Mouse (Mus musculus) neural tube, embryonic 14.5 days (tissue): ENCODE results near the gene Gm28043. TPM values are rescaled to one million over a fixed set of nuclear protein-coding genes. Genes with fewer than 3 reads are reported as not detected.
"Not testable (repeated sequence)": the region's sequence is repeated elsewhere in the genome, so short reads cannot be mapped to it uniquely, and the experiment has no call there.

ENCODE experiments used
- ATAC-seq: fragments of 200-750 bp; cut with Nextera tagmentation; 2 replicates; pipeline ENCODE4 v1.8.0; 2017; ENCODE audit warnings: low read depth, mild to moderate bottlenecking, moderate TSS enrichment, moderate library complexity
- H3K27ac ChIP-seq: fragments of 300-500 bp; sonication (generic); 2 replicates; pipeline ENCODE4 v1.5.1; 2014; ENCODE audit warnings: low read depth, mild to moderate bottlenecking, control low read depth, low read length, moderate library complexity, mixed read lengths
- H3K27me3 ChIP-seq: fragments of 300-500 bp; sonication (generic); 2 replicates; pipeline ENCODE4 v1.6.1; 2014; ENCODE audit warnings: low read length; ENCODE audit not compliant: control insufficient read depth, insufficient read depth
- H3K36me3 ChIP-seq: fragments of 300-500 bp; sonication (generic); 2 replicates; pipeline ENCODE4 v1.6.1; 2014; ENCODE audit warnings: low read length, mixed read lengths; ENCODE audit not compliant: control insufficient read depth, insufficient read depth
- H3K4me1 ChIP-seq: fragments of 300-500 bp; sonication (generic); 2 replicates; pipeline ENCODE4 v1.6.1; 2014; ENCODE audit warnings: low read length; ENCODE audit not compliant: control insufficient read depth, insufficient read depth
- H3K4me2 ChIP-seq: fragments of 300-500 bp; sonication (generic); 2 replicates; pipeline ENCODE4 v1.6.1; 2014; ENCODE audit warnings: mild to moderate bottlenecking, low read depth, low read length, control low read depth
- H3K4me3 ChIP-seq: fragments of 300-500 bp; sonication (generic); 2 replicates; pipeline ENCODE4 v1.5.1; 2014; ENCODE audit warnings: low read depth, low read length, control low read depth, mixed read lengths
- H3K9ac ChIP-seq: fragments of 300-500 bp; sonication (generic); replicated peaks from 2 replicates; pipeline ENCODE4 v1.6.1; 2014; ENCODE audit warnings: low read depth, mild to moderate bottlenecking, control low read depth, low read length, mixed read lengths
- H3K9me3 ChIP-seq: fragments of 300-500 bp; sonication (generic); 2 replicates; pipeline ENCODE4 v1.6.1; 2016; ENCODE audit warnings: low read length; ENCODE audit not compliant: control insufficient read depth
- WGBS: fragments of 180-500 bp; shearing (Covaris S2); extraction: QIAGEN DNeasy Blood & Tissue Kit; methylation state at CpG from one replicate; pipeline ENCODE4 v1.1.7; 2014; 5-methylcytosine and 5-hydroxymethylcytosine counted together
- polyA plus RNA-seq: library from polyadenylated mRNA; unstranded; fragments of >200 nt; fragmentation: Nextera tagmentation; extraction: Ambion mirVana; gene quantifications from 2 replicates; pipeline ENCODE4 v1.2.1, GENCODE M21; 2014

Gm28043 gene
- polyA plus RNA-seq, 1 experiment from 2014 or later = 1.7 TPM

DNA sequence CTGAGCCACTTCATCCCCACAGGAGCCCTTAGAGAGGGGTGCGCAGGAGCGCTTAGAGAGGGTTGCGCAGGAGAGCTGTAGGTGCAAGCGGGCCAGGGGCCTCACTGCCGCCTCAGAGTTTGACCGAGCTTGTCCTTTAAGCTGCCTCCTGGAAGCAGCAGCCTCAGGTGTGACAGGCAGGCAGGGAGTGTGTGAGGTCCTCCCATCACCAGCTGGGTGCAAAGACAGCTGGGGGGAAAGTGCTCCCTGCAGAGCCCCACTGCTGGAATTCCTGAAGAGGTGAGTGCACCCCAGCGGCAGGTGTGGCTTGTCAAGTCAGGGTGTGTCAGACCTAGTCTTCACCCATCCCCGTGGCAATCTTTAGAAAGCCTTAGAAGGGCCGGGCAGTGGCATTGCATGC is 27.8 kb upstream of the Gm28043 start:
- H3K4me1 ChIP-seq = peaks cover 13% of the 10 kb centered on the region
- H3K4me3 ChIP-seq = no peak overlapping the region
- no peaks in the 10 kb centered on the region for H3K9me3 ChIP-seq
- WGBS = 96% methylated on average over 9 of the region's 9 CpGs
- no peak for ATAC-seq
- no peak overlapping the region for H3K27ac ChIP-seq
- H3K27me3 ChIP-seq = no peaks in the 10 kb centered on the region
- H3K36me3 ChIP-seq = peaks cover 5% of the 10 kb centered on the region
- no peak overlapping the region for H3K9ac ChIP-seq
- H3K4me2 ChIP-seq = no peak overlapping the region

DNA sequence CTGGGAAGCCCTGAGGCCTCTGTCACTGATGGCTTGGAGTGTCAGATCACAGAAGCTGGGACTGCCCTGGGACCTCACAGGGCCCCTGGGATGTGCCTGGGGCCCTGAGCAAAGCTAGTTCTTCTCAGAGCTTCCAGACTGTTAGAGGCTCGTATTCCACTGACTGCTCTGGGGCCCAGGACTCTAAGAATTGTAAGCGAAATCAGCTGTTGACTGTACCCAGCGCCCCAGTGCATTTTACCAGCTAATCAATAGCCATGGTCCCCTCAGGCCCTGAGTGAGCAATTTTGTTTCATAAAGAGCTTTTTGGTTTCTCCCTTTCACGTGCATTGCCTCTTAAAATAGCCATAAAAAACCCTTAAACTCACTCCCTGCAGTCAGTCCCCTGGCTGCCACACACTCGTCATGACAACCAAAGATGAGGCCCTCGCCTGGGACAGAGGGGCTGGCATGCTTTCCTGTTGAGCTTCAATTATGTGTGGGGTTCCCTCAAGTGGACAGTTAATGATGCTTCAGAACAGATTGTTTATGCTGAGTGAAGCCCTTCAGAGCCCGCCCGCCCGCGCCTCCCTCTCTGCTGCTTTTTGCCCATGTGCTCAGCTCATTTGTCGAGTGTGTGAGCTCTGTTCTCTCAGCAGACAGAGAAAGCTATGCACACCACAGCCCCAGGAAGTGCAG is 25.3 kb upstream of the Gm28043 start:
- 11% methylated on average over 11 of the region's 11 CpGs for WGBS
- H3K4me2 ChIP-seq = no peak overlapping the region
- no peak overlapping the region for H3K4me3 ChIP-seq
- no peaks in the 10 kb centered on the region for H3K27me3 ChIP-seq
- ATAC-seq = peak; percentile 80
- peaks cover 13% of the 10 kb centered on the region for H3K4me1 ChIP-seq
- H3K36me3 ChIP-seq = peaks cover under 1% of the 10 kb centered on the region; the same call in 1 of the 2 replicates
- H3K9ac ChIP-seq = no peak overlapping the region
- no peaks in the 10 kb centered on the region for H3K9me3 ChIP-seq
- peak overlapping the region; percentile 55 for H3K27ac ChIP-seq

DNA sequence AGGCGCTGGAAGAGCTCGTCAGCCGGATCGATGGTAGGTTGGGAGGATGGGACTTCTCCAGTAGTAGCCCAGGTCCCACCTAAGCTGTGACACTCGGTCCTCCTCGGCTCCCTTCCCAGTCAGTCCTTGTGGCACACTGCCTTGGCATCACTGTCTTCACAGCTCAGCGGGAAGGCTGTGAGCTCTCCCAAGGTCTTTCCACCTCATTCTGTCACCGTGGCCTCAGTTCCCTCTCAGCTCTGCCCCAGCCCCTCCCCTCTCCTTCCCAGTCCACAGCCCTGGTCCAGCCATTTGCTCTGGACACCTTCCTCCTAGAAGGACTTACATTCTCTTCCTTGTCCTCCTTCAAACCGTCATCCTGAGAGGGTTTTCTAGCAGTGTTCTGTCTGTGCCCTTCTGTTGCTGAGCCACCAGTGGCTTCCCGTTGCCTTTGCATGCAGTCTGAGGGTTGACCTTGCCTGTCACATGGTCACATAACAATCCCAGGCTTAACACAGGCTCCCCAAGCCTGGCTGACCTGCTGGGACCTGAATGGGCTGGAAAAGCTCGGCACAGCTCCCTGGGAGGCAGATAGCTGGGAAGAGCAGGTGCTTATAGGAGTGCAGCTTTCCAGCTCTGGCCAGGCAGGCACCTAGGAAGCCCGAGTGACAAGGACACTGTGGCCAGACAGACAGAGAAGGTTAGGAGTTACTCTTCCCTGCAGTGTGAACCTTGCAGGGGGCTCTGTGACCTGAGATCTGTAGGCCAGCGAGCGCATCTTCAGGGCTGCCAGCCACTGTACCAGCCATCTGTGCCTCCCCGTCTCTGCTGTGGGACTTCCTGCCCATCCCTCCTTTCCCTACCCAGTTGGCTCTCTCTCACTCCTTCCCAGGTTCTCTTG is 18.5 kb upstream of the Gm28043 start:
- H3K4me2 ChIP-seq = no peak overlapping the region
- H3K9ac ChIP-seq = no peak overlapping the region
- H3K4me3 ChIP-seq = no peak overlapping the region
- 79% methylated on average over 15 of the region's 15 CpGs for WGBS
- H3K27me3 ChIP-seq = no peaks in the 10 kb centered on the region
- no peaks in the 10 kb centered on the region for H3K9me3 ChIP-seq
- ATAC-seq = 0 out of 2 replicates have a peak, but pooled peaks have one; percentile 9
- no peaks in the 10 kb centered on the region for H3K4me1 ChIP-seq
- peaks cover 15% of the 10 kb centered on the region; the same call in 1 of the 2 replicates for H3K36me3 ChIP-seq
- no peak overlapping the region for H3K27ac ChIP-seq

DNA sequence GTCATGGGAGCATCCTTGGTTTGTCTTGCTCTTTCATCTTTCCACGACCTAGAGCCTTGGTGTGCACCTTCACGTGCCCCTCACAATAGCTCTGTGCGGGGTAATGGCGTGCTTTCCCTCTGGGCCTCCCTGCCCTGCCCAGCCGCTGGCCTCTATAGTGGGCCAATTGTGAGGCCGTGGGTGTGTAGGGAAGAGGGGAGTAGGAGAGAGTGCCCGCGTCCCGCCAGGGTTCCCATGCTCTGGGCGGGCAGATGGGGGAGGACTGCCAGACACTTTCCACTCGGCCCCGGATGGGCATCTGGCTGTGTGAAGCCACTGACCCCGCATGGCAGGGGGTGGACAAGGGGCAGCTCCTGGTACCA is 17.9 kb upstream of the Gm28043 start:
- WGBS = 49% methylated on average over 13 of the region's 13 CpGs
- Histone ChIP-seq H3K27me3 (no peaks in the 10 kb centered on the region), H3K9me3 (no peaks in the 10 kb centered on the region), H3K27ac (no peak overlapping the region), H3K9ac (no peak overlapping the region), H3K4me1 (no peaks in the 10 kb centered on the region), H3K4me2 (no peak overlapping the region), H3K4me3 (no peak overlapping the region), H3K36me3 (peaks cover 15% of the 10 kb centered on the region; the same call in 1 of the 2 replicates)
- ATAC-seq = 0 out of 2 replicates have a peak, but pooled peaks have one; percentile 41

DNA sequence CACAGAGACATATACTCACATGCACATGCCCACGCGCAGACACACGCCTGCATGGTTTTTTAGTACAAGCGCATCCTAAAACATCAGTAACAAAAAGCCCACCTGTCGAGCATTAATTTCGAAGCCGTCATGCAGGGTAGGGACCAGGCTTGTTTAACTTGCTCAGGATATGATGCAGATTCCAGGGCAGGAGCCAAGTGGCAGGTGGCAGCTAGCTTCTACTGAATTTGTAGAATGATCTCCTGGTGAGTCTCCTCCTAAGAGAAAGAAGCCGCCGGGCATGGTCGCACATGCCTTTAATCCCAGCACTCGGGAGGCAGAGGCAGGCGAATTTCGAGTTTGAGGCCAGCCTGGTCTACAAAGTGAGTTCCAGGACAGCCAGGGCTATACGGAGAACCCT is 15.6 kb upstream of the Gm28043 start:
- ATAC-seq = no peak
- no peaks in the 10 kb centered on the region for H3K27me3 ChIP-seq
- H3K4me1 ChIP-seq = no peaks in the 10 kb centered on the region
- no peak overlapping the region for H3K27ac ChIP-seq
- H3K9ac ChIP-seq = no peak overlapping the region
- peaks cover 17% of the 10 kb centered on the region for H3K36me3 ChIP-seq
- H3K9me3 ChIP-seq = no peaks in the 10 kb centered on the region
- WGBS = 94% methylated on average over 14 of the region's 14 CpGs
- H3K4me3 ChIP-seq = no peak overlapping the region
- no peak overlapping the region for H3K4me2 ChIP-seq

DNA sequence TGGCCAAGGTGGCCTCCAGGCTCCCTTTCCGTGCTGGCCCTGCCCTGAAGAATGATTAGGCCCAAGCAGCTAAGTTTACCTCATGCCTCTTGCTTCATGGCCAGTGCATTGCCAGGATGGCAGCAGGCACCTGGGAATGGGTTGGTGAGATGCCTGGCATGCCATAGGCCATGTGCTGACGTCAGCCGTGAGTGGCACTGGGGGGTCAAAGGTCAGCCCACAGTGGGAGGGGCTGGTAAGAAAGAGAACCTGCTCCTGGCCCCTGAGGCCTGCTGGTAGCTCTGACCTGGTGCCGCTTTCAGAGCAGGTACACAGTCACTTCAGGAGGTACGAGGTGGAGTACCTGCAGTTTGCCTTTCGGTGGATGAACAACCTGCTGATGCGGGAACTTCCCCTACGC is 15.1 kb upstream of the Gm28043 start:
- Histone ChIP-seq H3K9ac (0 out of 2 replicates have a peak overlapping the region, but pooled peaks have one; percentile 21), H3K36me3 (peaks cover 17% of the 10 kb centered on the region), H3K4me2 (no peak overlapping the region), H3K9me3 (no peaks in the 10 kb centered on the region), H3K27ac (no peak overlapping the region), H3K27me3 (no peaks in the 10 kb centered on the region), H3K4me3 (no peak overlapping the region), H3K4me1 (no peaks in the 10 kb centered on the region)
- ATAC-seq = no peak
- WGBS = 90% methylated on average over 8 of the region's 8 CpGs

DNA sequence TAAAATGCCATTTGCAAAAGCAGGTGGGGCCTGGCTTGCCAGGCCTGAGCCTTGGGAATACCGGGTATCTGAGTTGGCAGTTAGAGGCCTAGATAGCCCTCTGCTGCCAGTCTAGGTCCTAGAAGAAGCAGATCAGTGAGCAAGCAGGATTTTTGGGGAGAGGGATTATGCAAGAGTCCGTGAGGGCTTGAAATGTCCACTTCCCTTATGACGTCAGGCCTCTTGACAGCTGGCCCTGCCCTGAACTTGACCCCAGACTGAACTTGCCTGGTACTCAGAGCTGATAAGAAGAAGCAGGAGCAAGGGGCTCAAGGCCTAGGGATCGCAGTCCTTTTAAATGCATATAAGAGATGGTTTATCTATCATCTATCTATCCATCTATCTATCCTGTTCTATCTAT is 13.3 kb upstream of the Gm28043 start:
- peaks cover 7% of the 10 kb centered on the region for H3K36me3 ChIP-seq
- no peak overlapping the region for H3K9ac ChIP-seq
- no peaks in the 10 kb centered on the region for H3K9me3 ChIP-seq
- no peak for ATAC-seq
- 77% methylated on average over 4 of the region's 4 CpGs for WGBS
- H3K4me2 ChIP-seq = no peak overlapping the region
- no peaks in the 10 kb centered on the region for H3K4me1 ChIP-seq
- H3K27me3 ChIP-seq = no peaks in the 10 kb centered on the region
- H3K4me3 ChIP-seq = no peak overlapping the region
- no peak overlapping the region for H3K27ac ChIP-seq

DNA sequence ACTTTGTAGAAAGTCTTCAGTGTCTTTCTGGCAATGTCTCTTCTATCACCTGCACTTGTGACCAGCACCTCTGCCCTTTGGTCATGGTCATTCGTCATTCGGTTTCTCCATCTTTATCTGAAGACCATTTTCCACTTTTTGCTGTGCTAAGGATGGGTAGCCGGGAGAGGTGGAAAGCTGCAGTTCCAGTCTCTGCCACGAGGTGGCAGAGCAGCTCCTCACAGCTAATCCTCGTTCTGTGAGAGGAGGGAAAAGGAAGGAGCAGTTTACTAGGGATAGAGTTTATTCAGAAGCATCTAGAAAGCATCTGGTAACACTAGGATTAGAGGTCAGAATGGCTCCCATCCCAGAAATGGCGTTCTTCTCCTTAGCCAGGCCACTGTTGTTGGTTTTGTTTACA is 11.4 kb upstream of the Gm28043 start:
- Histone ChIP-seq H3K4me1 (no peaks in the 10 kb centered on the region), H3K36me3 (peaks cover 7% of the 10 kb centered on the region), H3K4me2 (no peak overlapping the region), H3K9ac (no peak overlapping the region), H3K27ac (no peak overlapping the region), H3K27me3 (no peaks in the 10 kb centered on the region), H3K4me3 (no peak overlapping the region), H3K9me3 (no peaks in the 10 kb centered on the region)
- WGBS = 27% methylated on average over 6 of the region's 6 CpGs
- ATAC-seq = no peak

DNA sequence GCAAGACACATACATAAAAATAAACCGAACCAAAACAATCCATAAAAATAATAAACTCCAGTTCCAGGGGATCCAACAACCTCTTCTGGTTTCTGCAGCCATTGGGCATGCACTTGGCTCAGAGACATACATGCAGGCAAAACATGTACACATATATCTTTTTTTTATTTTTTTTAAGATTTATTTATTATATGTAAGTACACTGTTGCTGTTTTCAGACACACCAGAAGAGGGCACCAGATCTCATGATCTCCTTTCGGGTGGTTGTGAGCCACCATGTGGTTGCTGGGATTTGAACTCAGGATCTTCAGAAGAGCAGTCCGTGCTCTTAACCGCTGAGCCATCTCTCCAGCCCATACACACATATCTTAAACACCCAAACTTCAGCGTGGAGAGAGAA is 1.2 kb upstream of the Gm28043 start:
- not testable (repeated sequence) for H3K36me3 ChIP-seq, ATAC-seq, H3K9me3 ChIP-seq, H3K27me3 ChIP-seq, H3K4me2 ChIP-seq, H3K4me3 ChIP-seq, H3K9ac ChIP-seq, H3K27ac ChIP-seq
- peaks cover 19% of the 10 kb centered on the region for H3K4me1 ChIP-seq
- WGBS = 88% methylated on average over 5 of the region's 5 CpGs
